Mouse (Mus musculus) hindbrain, embryonic 16.5 days (tissue): ENCODE results near the gene Myocos. TPM values are rescaled to one million over a fixed set of nuclear protein-coding genes. Genes with fewer than 3 reads are reported as not detected.
"Not testable (repeated sequence)": the region's sequence is repeated elsewhere in the genome, so short reads cannot be mapped to it uniquely, and the experiment has no call there.

ENCODE experiments used
- ATAC-seq: fragments of 200-750 bp; cut with Nextera tagmentation; 2 replicates; pipeline ENCODE4 v1.8.0; 2017; ENCODE audit warnings: moderate TSS enrichment, moderate library complexity
- H3K27ac ChIP-seq: fragments of 300-500 bp; sonication (generic); 2 replicates; pipeline ENCODE4 v1.5.1; 2014; ENCODE audit warnings: low read depth, mild to moderate bottlenecking, control low read depth, low read length, moderate library complexity
- H3K27me3 ChIP-seq: fragments of 300-500 bp; sonication (generic); replicated peaks from 2 replicates; pipeline ENCODE4 v1.6.1; 2014; ENCODE audit warnings: low read length; ENCODE audit not compliant: control insufficient read depth, insufficient read depth
- H3K36me3 ChIP-seq: fragments of 300-500 bp; sonication (generic); 2 replicates; pipeline ENCODE4 v1.6.1; 2014; ENCODE audit warnings: mild to moderate bottlenecking, low read length, moderate library complexity, mixed read lengths; ENCODE audit not compliant: control insufficient read depth, insufficient read depth
- H3K4me1 ChIP-seq: fragments of 300-500 bp; sonication (generic); 2 replicates; pipeline ENCODE4 v1.6.1; 2014; ENCODE audit warnings: low read depth, low read length; ENCODE audit not compliant: control insufficient read depth, insufficient read depth
- H3K4me2 ChIP-seq: fragments of 300-500 bp; sonication (generic); 2 replicates; pipeline ENCODE4 v1.6.1; 2014; ENCODE audit warnings: mild to moderate bottlenecking, low read length, control low read depth, moderate library complexity
- H3K4me3 ChIP-seq: fragments of 300-500 bp; sonication (generic); 2 replicates; pipeline ENCODE4 v1.5.1; 2014; ENCODE audit warnings: mild to moderate bottlenecking, low read length, control low read depth, moderate library complexity
- H3K9ac ChIP-seq: fragments of 300-500 bp; sonication (generic); 2 replicates; pipeline ENCODE4 v1.6.1; 2014; ENCODE audit warnings: low read depth, mild to moderate bottlenecking, control low read depth, low read length, moderate library complexity
- H3K9me3 ChIP-seq: fragments of 300-500 bp; sonication (generic); 2 replicates; pipeline ENCODE4 v1.6.1; 2014; ENCODE audit warnings: mild to moderate bottlenecking, low read length, moderate library complexity; ENCODE audit not compliant: control insufficient read depth
- WGBS: fragments of 180-500 bp; shearing (Covaris S2); extraction: QIAGEN DNeasy Blood & Tissue Kit; methylation state at CpG from one replicate; pipeline ENCODE4 v1.1.7; 2014; 5-methylcytosine and 5-hydroxymethylcytosine counted together
- polyA plus RNA-seq: library from polyadenylated mRNA; unstranded; fragments of >200 nt; fragmentation: Nextera tagmentation; extraction: Ambion mirVana; gene quantifications from 2 replicates; pipeline ENCODE4 v1.2.1, GENCODE M21; 2015

The Myocos gene
- polyA plus RNA-seq, 1 experiment from 2014 or later = not detected

DNA sequence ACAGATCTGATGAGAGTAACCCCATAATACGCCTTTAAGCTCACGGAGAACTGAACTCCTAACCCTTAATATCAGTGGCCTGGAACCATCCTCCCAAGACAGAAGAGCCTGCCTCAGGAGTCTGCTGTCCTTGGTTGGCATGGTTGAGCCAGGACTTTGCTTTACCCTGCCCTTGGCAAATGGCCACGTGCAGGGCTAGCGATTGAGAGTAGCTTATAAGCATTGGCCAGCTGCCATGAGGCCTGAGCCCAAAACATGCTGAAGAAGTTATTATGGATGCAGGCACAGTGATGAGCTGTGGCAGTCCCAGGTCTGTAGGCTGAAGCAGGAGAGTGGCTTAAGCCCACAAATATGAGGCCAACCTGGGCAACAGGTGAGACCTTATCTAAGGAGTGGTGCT is 30.2 kb downstream of the Myocos start:
- not testable (repeated sequence) for H3K27me3 ChIP-seq, H3K4me3 ChIP-seq, H3K4me2 ChIP-seq, H3K9ac ChIP-seq, H3K27ac ChIP-seq, H3K4me1 ChIP-seq, H3K9me3 ChIP-seq, H3K36me3 ChIP-seq, ATAC-seq
- WGBS = 69% methylated on average over 4 of the region's 4 CpGs

DNA sequence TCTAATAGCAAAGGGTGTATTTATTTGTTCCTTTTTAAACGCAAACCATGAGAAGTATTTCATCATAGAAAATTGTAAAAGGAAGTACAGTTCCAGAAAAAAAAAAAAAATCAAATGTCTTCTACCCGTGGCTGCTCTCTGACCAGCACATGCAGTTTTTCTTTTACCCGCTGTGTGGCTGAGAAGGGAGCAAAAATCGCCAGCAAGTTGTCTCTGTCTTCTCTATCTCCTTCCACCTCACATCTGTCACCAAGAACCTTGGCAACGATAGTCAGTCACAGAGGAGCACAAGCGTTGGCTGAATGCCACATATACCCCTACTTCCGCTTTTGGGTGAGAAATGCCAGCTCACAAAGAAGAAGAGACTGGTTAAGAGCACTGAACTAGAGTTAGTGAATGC is 32.8 kb downstream of the Myocos start:
- no peak overlapping the region for H3K4me3 ChIP-seq
- ATAC-seq = peak; percentile 22; the same call in 1 of the 2 replicates

DNA sequence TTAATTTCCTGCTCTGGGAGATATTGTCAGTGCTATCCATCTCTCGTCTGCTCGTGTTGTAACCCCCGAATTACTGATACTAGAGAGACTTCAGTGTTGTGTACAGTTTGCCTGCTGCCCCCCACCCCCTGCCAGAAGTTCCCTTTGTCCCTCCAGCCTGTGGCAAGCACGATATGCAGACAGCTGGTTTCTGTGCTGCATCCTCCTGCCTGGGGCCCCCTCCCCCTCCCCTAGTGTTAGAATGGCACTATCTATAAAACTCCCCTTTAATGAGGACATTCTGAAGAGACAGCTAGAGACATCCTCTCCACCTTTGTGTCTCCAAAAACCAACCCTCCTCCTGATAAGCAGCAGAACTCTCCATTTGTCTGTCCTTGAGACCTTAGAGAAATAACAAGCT is 34.1 kb downstream of the Myocos start:
- H3K9ac ChIP-seq = no peak overlapping the region
- no peaks in the 10 kb centered on the region for H3K9me3 ChIP-seq
- H3K4me1 ChIP-seq = peaks cover 7% of the 10 kb centered on the region
- H3K27me3 ChIP-seq = no peaks in the 10 kb centered on the region
- 40% methylated on average over 4 of the region's 4 CpGs for WGBS
- H3K4me2 ChIP-seq = no peak overlapping the region
- no peak overlapping the region for H3K27ac ChIP-seq
- ATAC-seq = peak; percentile 29; the same call in 1 of the 2 replicates
- no peak overlapping the region for H3K4me3 ChIP-seq
- no peaks in the 10 kb centered on the region for H3K36me3 ChIP-seq

More for the DNA sequence above, 32.8 kb downstream of the Myocos start:
- H3K4me2 ChIP-seq = no peak overlapping the region
- H3K27me3 ChIP-seq = no peaks in the 10 kb centered on the region
- H3K4me1 ChIP-seq = peaks cover 7% of the 10 kb centered on the region
- no peaks in the 10 kb centered on the region for H3K36me3 ChIP-seq
- no peaks in the 10 kb centered on the region for H3K9me3 ChIP-seq
- 35% methylated on average over 7 of the region's 7 CpGs for WGBS
- H3K27ac ChIP-seq = no peak overlapping the region
- H3K9ac ChIP-seq = no peak overlapping the region

DNA sequence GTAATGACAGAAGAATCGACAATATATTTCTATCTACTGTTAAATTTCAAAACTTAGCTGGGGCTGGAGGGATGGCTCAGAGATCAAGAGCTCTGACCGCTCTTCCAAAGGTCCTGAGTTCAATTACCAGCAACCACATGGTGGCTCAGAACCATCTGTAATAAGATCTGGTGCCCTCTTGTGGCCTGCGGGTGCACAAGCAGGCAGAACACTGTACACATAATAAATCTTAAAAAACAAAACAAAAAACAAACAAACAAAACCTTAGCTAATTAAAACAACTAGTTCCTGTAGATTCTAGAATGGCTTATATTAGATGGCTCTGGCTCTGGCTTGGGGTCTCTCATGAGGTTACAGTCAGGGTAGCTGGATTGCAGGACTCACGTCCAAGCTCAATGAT is 37.5 kb downstream of the Myocos start:
- no peak overlapping the region for H3K9ac ChIP-seq
- H3K4me2 ChIP-seq = no peak overlapping the region
- H3K9me3 ChIP-seq = no peaks in the 10 kb centered on the region
- 73% methylated on average over 4 of the region's 4 CpGs for WGBS
- H3K27me3 ChIP-seq = no peaks in the 10 kb centered on the region
- H3K36me3 ChIP-seq = no peaks in the 10 kb centered on the region
- H3K4me3 ChIP-seq = no peak overlapping the region
- H3K4me1 ChIP-seq = peaks cover 7% of the 10 kb centered on the region
- H3K27ac ChIP-seq = no peak overlapping the region
- no peak for ATAC-seq

DNA sequence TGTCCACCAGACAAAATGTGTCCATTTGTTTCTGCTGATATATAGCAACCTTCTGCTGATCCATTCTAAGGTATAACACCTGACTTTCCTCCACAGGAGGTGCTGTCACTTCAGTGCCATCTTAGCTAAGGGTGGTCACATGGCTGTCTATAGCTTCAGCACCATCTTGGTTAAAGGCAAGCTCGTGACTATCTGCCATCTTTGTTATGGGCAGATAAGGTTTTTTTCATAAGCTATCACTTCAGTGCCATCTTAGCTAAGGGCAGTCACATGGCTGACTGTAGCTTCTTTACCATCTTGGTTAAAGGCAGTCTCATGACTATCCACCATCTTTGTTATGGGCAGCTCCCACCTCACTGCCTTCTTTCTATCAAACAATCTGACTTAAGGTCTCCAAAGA is 42.5 kb downstream of the Myocos start:
- no peak overlapping the region for H3K9ac ChIP-seq
- no peaks in the 10 kb centered on the region for H3K27me3 ChIP-seq
- H3K9me3 ChIP-seq = no peaks in the 10 kb centered on the region
- WGBS = 85% methylated on average over 1 of the region's 1 CpGs
- no peaks in the 10 kb centered on the region for H3K36me3 ChIP-seq
- ATAC-seq = peak; percentile 98
- H3K4me1 ChIP-seq = no peaks in the 10 kb centered on the region
- H3K27ac ChIP-seq = no peak overlapping the region
- no peak overlapping the region for H3K4me3 ChIP-seq
- no peak overlapping the region for H3K4me2 ChIP-seq

DNA sequence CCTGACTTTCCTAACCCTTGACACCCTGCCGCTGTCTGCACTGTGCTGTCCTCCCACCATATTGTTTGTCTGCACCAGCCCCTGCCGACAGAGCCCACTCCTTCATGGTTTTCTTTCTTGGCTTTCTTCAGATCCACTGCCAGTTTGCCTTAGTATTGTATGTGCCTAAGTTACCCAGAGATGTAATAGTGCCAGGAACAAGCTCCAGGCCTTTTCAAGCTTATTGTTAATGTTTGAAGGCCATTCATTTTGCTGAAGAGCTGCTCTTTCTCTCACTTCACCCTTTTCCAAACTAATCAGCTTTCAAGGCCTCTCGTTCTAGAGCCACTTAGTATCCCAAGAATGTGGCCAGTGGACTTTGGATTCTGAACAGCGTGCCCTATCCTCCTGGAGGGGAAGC is 46.8 kb downstream of the Myocos start:
- ATAC-seq = no peak
- 42% methylated on average over 4 of the region's 4 CpGs for WGBS
- Histone ChIP-seq H3K27ac (no peak overlapping the region), H3K4me1 (no peaks in the 10 kb centered on the region), H3K36me3 (no peaks in the 10 kb centered on the region), H3K9me3 (no peaks in the 10 kb centered on the region), H3K9ac (no peak overlapping the region), H3K4me3 (no peak overlapping the region), H3K27me3 (no peaks in the 10 kb centered on the region), H3K4me2 (no peak overlapping the region)

DNA sequence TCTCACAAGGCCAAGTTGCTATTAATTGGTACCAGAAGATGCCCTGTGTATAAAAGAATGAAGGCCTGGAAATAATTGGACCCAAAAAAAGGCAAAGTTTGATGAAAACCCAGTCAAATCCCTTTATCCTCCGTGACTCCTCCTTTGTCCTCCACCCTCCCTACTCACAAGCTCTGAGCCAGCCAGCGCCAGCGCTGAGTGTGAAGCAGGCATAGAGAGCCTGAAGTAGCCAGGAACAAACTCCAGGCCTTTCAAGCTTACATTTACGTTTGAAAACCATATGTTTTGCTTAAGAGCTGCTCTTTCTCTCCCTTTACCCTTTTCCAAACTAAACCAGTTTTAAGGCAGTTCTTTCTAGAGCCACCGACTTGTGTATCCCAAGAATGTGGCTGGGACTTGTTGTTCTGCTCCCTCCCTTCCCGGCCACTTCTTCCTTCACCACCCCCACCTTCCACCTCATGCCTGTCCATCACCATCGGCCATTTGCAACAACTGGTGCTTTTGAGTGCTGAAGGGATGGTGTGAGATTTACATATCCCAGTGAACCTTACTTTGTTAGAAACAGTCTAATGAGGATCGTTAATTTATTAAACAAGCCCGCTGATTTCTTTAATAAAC is 48.3 kb downstream of the Myocos start:
- H3K4me3 ChIP-seq = no peak overlapping the region
- no peak overlapping the region for H3K4me2 ChIP-seq
- H3K27me3 ChIP-seq = no peaks in the 10 kb centered on the region
- no peak overlapping the region for H3K27ac ChIP-seq
- no peaks in the 10 kb centered on the region for H3K4me1 ChIP-seq
- 0 out of 2 replicates have a peak, but pooled peaks have one; percentile 53 for ATAC-seq
- no peak overlapping the region for H3K9ac ChIP-seq
- H3K9me3 ChIP-seq = no peaks in the 10 kb centered on the region
- H3K36me3 ChIP-seq = no peaks in the 10 kb centered on the region
- WGBS = 42% methylated on average over 9 of the region's 9 CpGs

DNA sequence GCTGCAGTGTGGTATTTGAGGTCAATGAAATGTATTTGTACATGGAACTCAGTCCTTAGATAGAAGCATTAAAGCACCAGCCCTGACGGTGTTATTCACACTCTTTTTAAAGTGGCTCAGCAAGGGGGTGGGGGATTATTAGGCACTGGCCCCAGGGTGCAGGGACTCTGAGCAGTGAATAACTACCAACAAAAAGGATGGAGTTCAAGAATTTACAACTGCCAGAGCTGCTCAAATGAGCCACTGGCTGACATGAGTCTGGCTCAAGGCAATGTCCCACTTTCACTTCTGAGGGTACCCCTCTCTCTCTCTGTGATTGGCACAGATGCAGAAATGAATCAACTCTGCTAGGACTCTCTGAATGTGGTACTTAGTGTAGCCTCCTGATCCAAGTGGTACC is 49.9 kb downstream of the Myocos start:
- H3K9me3 ChIP-seq = no peaks in the 10 kb centered on the region
- no peaks in the 10 kb centered on the region for H3K27me3 ChIP-seq
- H3K4me3 ChIP-seq = no peak overlapping the region
- 10% methylated on average over 1 of the region's 1 CpGs for WGBS
- no peaks in the 10 kb centered on the region for H3K4me1 ChIP-seq
- ATAC-seq = no peak
- no peak overlapping the region for H3K27ac ChIP-seq
- H3K9ac ChIP-seq = no peak overlapping the region
- no peaks in the 10 kb centered on the region for H3K36me3 ChIP-seq
- no peak overlapping the region for H3K4me2 ChIP-seq

DNA sequence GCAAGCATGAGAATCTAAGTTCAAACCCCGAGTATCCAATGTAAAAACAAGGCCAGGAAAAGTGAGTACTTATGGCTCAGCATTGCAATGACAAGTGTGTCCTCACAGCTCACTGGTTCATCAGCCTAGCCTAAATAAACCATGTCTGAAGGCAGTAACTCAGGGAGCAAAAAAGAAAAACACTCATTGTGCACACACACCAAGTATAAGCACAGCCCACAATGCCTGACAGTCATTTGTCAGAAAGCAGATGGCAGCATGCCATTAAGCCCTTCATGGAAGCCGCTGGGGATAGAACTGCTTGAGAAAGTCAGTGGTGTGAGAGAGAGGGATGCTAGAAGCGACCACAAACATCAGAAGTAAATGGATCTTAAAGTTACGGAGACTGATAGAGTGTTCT is 56.7 kb downstream of the Myocos start:
- peak; percentile 75 for ATAC-seq
- Histone ChIP-seq H3K4me3 (no peak overlapping the region), H3K27me3 (no peaks in the 10 kb centered on the region), H3K4me2 (no peak overlapping the region), H3K4me1 (no peaks in the 10 kb centered on the region), H3K9me3 (no peaks in the 10 kb centered on the region), H3K27ac (no peak overlapping the region), H3K9ac (no peak overlapping the region), H3K36me3 (0 out of 2 replicates have a peak, but pooled peaks cover 6% of the 10 kb centered on the region)
- 45% methylated on average over 4 of the region's 4 CpGs for WGBS
